Mouse (Mus musculus) kidney, adult 2 months (tissue): ENCODE data around the gene Epb41l3. TPM values are rescaled to one million over a fixed set of nuclear protein-coding genes. Genes with fewer than 3 reads are reported as not detected.
A peak's percentile ranks its signal among the peaks of the same experiment; 100 is the strongest.

Experiments used
- DNase-seq: peaks from one replicate; pipeline ENCODE4 v3.0.0; 2021
- H3K27ac ChIP-seq: fragments of 200-500 bp; 2 replicates; pipeline ENCODE4 v1.5.1; 2012; ENCODE audit warnings: low read depth, low read length, control low read depth, inconsistent platforms; ENCODE audit not compliant: insufficient read depth
- H3K27me3 ChIP-seq: fragments of 200-500 bp; replicated peaks from 2 replicates; pipeline ENCODE4 v1.6.1; 2012; ENCODE audit warnings: mild to moderate bottlenecking, moderate library complexity, low read length, inconsistent platforms; ENCODE audit not compliant: control insufficient read depth, insufficient read depth
- H3K36me3 ChIP-seq: fragments of 200-500 bp; 2 replicates; pipeline ENCODE4 v1.6.1; 2012; ENCODE audit warnings: mild to moderate bottlenecking, moderate library complexity, low read length, inconsistent platforms; ENCODE audit not compliant: control insufficient read depth, insufficient read depth
- H3K4me1 ChIP-seq: fragments of 200-500 bp; 2 replicates; pipeline ENCODE4 v1.6.1; 2011; ENCODE audit warnings: low read length; ENCODE audit not compliant: control insufficient read depth, insufficient read depth
- H3K4me3 ChIP-seq: fragments of 200-500 bp; 2 replicates; pipeline ENCODE4 v1.5.1; 2011; ENCODE audit warnings: mild to moderate bottlenecking, low read depth, low read length, control low read depth; ENCODE audit not compliant: insufficient read depth
- CTCF ChIP-seq: fragments of 200-500 bp; conservative IDR thresholded peaks from 2 replicates; pipeline ENCODE4 v1.5.1; 2011; ENCODE audit warnings: low read depth, mild to moderate bottlenecking, control low read depth, low read length, moderate library complexity, mixed read lengths; ENCODE audit not compliant: insufficient read depth, insufficient read length
- POLR2A ChIP-seq: fragments of 200-500 bp; IDR thresholded peaks from one replicate; pipeline ENCODE4 v1.6.1; 2011; ENCODE audit warnings: low read depth, low read length, control low read depth
- WGBS: fragments of 180-500 bp; shearing (Covaris S2); methylation state at CpG from one replicate; pipeline ENCODE4 v1.1.7; 2018; 5-methylcytosine and 5-hydroxymethylcytosine counted together
- polyA plus RNA-seq: library from polyadenylated mRNA; depleted of rRNA; stranded (reverse); fragments of >200 nt; gene quantifications from 2 replicates; pipeline ENCODE4 v1.2.3, GENCODE M21; 2012; rRNA removed

The Epb41l3 gene
- polyA plus RNA-seq, result 30.4 and 35.5 TPM in 2 replicates

DNA sequence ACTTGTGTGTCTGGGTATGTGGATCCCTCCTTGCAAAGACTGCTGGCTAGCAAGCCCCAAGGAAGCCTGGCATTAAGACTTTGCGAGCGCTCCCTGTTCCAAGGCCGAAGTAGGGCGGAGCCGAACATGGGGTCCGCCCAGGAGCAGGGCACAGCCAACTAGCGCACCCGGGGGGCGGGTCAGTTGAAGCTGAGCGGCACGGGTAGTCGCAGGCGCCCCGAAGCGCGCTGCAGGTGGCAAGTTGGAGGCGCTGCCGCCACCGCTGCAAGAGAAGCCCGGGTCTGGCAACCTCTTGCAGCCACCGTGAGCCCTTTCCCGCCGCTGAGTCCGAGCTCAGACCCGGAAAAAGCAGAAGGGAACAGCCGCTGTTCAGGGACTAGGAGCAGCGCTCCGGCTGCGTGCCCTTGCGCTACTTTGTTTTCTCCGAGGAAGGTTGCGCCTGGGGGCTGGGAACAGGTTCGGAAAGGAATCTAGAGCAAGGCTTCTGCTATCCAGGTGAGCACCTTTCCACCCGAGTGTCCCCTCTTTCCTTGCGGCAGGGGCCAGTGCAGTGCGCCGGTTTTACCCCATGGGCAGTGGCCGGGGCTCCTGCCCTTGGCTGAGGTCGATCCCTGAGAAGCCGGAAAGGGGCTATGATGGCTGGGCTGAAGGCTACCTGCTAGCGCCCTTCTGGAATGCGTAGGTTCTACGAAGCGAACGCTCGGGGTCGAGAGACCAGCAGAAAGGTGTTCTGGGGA is at the start of gene Epb41l3:
Epb41l3 (plus strand) TSS at position 183 of the 737 bp plus-strand sequence.
- Histone ChIP-seq H3K36me3 (no peaks in the 10 kb centered on the region), H3K4me1 (no peaks in the 10 kb centered on the region), H3K27me3 (no peaks in the 10 kb centered on the region), H3K4me3 (peak within 1 kb of the TSS; percentile 69), H3K27ac (peak within 1 kb of the TSS; percentile 53; the same call in 1 of the 2 replicates)
- peak; percentile 91 for DNase-seq
- TF ChIP-seq POLR2A (no peak), CTCF (no peak)
- 1% methylated on average over 47 of the region's 47 CpGs for WGBS

DNA sequence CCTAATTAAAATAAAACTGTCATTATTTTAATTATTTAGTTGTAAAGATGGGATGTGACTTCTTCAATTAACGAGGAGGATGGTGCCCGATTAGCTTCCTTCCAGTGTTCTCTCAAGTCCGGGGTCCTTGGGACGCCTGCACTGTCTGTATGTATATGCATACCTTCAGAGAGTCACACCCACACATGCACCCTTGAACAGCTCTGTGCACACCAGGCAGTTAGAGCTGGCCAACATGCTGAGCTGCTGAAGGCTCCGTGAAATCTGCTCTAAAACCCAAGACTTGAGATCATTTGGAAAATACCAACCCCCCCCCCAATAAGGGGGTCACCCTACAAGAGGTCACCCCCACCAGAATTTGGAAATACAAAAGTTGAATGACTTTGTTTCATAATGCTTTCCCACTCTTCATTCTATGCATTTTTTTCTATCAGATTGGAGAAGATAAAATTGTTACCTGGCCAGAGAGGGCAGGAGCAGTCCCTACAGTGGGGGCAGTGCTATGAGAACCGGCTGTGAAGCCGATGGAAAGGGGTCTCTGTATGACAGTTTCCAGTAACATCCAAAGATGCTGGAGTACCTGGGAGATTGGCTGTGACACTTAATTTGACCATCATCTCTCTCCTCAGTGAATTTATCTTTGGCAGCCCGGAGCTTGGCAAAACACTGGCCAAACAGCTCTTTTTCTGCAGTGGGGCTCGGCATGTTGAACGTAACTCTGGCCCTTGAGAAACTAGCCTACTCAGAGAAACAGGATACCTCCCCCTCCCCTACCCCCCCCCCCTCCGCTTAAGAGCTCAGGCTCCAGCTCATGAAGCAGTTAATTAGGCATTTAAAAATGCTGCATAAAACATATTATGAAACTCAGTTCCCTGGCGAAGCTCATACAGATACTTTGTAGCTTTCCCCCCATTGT is 36.5 kb upstream of the Epb41l3 start:
- H3K27me3 ChIP-seq, result no peaks in the 10 kb centered on the region
- H3K36me3 ChIP-seq, result no peaks in the 10 kb centered on the region
- H3K27ac ChIP-seq, result no peak overlapping the region
- H3K4me3 ChIP-seq, result no peak overlapping the region
- TF ChIP-seq POLR2A (no peak), CTCF (no peak)
- H3K4me1 ChIP-seq, result no peaks in the 10 kb centered on the region
- no peak for DNase-seq
- 36% methylated on average over 12 of the region's 12 CpGs for WGBS

DNA sequence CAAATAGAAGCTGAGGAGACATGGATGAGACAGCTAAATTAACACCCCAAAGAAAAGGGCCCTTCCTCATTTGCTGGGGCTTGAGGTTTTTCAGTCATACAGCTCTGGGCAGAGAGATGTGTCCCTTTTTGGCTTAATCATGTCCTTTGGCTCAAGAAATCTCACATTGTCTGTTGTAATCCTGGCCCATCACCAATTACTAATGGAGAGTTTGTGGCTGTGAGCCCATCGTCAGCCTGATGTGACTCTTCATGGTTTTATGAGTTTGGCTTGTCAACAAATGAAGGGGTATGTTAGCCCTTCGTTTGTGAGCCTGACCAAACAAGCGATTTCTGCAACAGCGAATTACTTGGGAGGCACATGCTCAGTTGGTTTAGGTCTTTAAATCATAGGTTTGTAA is 34.0 kb upstream of the Epb41l3 start:
- 41% methylated on average over 4 of the region's 4 CpGs for WGBS
- no peak for TF ChIP-seq CTCF
- no peak for TF ChIP-seq POLR2A
- no peaks in the 10 kb centered on the region for H3K4me1 ChIP-seq
- no peaks in the 10 kb centered on the region for H3K36me3 ChIP-seq
- H3K27me3 ChIP-seq, result no peaks in the 10 kb centered on the region
- no peak overlapping the region for H3K27ac ChIP-seq
- no peak overlapping the region for H3K4me3 ChIP-seq
- DNase-seq, result no peak

DNA sequence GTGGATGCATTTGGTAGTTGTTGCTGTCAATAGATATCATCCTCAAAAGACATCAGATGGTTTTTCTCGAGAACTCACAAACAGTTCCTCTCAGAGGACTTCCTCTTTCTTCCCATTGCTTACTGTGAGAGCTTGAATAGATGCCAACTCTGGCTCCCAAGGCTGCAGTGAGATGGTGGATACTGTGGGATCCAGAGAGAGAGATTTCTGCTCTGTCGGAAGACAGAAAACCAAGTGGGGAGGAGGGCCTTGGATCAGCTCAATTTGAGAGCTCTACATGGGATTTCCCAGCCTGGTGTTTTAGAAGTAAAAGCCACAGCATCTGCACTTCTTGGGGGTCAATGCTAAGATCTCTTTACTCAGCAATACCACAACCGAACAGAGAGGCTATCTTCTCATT is 26.7 kb upstream of the Epb41l3 start:
- TF ChIP-seq POLR2A (no peak), CTCF (no peak)
- no peak for DNase-seq
- no peaks in the 10 kb centered on the region for H3K36me3 ChIP-seq
- WGBS, result 74% methylated on average over 3 of the region's 3 CpGs
- H3K27ac ChIP-seq, result no peak overlapping the region
- no peaks in the 10 kb centered on the region for H3K4me1 ChIP-seq
- H3K27me3 ChIP-seq, result no peaks in the 10 kb centered on the region
- no peak overlapping the region for H3K4me3 ChIP-seq

DNA sequence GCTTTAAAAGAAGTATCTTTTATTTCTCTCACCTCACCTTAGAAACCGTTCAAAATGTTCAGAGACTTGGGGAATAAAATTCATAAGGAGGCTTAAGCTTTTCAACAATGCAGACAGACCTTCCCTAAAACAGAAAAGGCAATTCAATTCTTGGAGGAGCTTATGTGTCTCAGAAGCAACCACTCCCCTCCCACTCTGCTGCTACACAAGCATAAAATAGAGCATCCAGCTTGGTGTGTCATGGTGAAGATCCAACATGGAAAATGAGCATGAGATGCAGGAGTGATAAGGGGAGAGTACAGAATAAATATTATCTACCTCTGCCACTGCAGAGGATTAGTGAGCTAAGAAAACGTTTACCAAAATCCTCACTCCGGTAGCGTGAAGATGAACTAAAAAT is 21.5 kb upstream of the Epb41l3 start:
- Histone ChIP-seq H3K4me1 (no peaks in the 10 kb centered on the region), H3K4me3 (no peak overlapping the region), H3K36me3 (no peaks in the 10 kb centered on the region), H3K27ac (no peak overlapping the region), H3K27me3 (no peaks in the 10 kb centered on the region)
- TF ChIP-seq POLR2A, result no peak
- no peak for TF ChIP-seq CTCF
- WGBS, result 79% methylated on average over 4 of the region's 4 CpGs
- no peak for DNase-seq

DNA sequence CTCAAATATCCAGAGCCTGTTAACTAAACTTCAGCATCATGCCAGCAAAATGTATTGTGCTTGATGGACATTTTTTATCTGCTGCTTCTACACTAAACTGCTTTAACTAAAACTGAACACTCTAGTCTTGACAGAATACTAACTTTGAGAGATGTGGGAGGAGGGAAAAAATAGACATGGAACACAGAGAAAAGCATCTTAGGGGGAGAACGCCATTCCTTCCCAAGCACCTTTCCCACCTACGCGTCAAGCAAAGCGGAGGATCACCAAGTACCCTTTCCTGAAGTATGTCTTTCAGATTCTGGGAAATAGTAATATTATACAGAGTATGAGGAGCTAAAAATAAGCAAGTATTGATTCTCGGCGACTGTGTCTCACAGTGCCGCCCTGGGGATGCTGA is 15.7 kb upstream of the Epb41l3 start:
- no peaks in the 10 kb centered on the region for H3K4me1 ChIP-seq
- DNase-seq, result no peak
- TF ChIP-seq CTCF, result no peak
- no peak for TF ChIP-seq POLR2A
- no peak overlapping the region for H3K4me3 ChIP-seq
- H3K36me3 ChIP-seq, result no peaks in the 10 kb centered on the region
- 89% methylated on average over 7 of the region's 7 CpGs for WGBS
- H3K27ac ChIP-seq, result no peak overlapping the region
- H3K27me3 ChIP-seq, result no peaks in the 10 kb centered on the region

- H3K36me3 ChIP-seq, result no peaks in the 10 kb centered on the region
- DNase-seq, result no peak
- TF ChIP-seq CTCF (no peak), POLR2A (no peak)
- no peak overlapping the region for H3K27ac ChIP-seq
- no peaks in the 10 kb centered on the region for H3K4me1 ChIP-seq
- no peaks in the 10 kb centered on the region for H3K27me3 ChIP-seq
- 80% methylated on average over 7 of the region's 7 CpGs for WGBS
- no peak overlapping the region for H3K4me3 ChIP-seq
These were observed 15.1 kb upstream of the Epb41l3 start for GRCm38 (mm10) chr17:69060388-69060787.
